Mouse (Mus musculus) embryo, embryonic 11.5 days (tissue): ENCODE data around the gene Ubfd1.
A peak's percentile ranks its signal among the peaks of the same experiment; 100 is the strongest.

Experiments
- DNase-seq: peaks from one replicate; pipeline ENCODE4 v3.0.0-alpha.2; 2012; ENCODE audit warnings: low read depth, low spot score

Gene Ubfd1

GRCm38 (mm10) chr7:122066945-122067516, at the start of gene Ubfd1, which contains the start of gene Ears2:
TSS of gene Ubfd1 (plus strand) at chr7:122067175.
TSS of gene Ears2 (minus strand) at chr7:122067263.
- DNase-seq: peak; percentile 95

DNA sequence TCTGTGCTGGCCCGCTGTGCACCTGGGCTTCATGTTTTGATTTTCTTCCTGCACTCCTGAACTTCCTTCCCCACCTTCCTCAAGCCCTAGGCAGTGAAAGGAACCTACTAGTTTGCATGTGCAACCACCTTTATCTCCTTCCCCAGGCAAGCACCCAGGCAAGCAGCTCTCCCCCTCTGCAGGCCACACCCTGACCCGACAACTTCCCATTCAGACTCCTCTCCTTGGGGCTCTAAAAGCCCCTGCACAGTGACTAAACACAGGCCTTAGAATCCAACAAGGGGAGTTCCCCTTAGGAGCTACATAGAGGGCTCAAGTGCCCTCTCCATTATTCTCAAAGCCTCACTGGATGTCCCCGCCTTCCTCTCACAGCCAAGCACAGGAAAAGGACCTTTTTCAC, 48.7 kb upstream of the Ubfd1 start:
- no peak for DNase-seq

GRCm38 (mm10) chr7:122018978-122019377, 48.0 kb upstream of the Ubfd1 start:
- no peak for DNase-seq

- DNase-seq: no peak
Observed at GRCm38 (mm10) chr7:122020273-122020666, 46.7 kb upstream of the Ubfd1 start.

DNA sequence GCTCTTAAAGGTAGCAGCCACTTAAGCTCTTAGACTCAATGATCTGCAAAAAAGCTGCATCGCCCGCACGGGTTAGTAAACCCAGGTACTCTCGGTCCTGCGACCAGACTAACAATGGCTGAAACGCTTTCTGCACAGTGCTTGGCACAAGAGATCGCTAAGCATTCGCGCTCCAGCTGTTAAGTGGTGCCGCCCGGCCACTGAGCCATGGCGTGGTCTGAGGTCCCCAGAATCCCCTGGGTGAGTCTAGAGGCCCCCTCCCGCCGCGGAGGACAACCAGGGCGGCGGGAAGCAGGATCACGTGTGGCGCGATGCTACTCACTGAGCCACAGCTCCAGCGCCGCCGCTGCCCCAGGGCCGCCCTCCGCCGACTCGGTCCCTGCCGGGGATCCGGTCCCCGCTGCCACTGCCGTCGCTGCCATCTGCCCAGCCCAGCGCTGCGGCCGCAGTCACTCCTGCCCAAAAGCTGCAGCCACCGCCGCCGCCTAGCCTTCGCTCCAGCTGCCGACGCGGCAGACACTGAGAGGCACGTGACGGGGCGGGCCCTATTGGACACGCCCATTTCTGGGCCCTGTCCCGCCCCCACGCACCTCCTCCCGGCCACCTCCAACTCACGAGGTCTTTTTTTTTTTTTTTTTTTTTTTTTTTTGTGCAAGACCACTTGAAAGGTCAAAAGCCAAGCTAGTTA, 46.2 kb upstream of the Ubfd1 start, which contains the start of gene Gga2:
Gene Gga2, minus strand, starts transcription at position 556 of the 688 bp plus-strand sequence.
- DNase-seq: peak; percentile 80

DNA sequence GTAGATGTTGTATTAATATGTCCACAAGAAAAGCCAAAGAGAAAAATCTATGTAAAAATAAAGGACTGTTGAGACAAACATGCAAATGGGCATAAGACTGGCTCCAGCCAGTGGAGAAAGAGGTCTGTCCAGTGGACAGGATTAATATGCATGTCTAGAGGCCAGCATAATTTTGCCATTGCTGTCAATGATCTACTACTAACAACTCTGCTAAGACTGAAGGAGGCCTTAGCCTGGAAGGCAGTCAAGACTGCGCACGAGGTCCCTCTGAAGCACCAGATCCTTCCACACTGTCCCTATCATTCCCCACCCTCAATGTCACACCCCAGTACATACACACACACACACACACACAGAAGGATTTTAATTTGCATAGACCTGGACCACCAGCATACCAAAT, 44.8 kb upstream of the Ubfd1 start:
- no peak for DNase-seq

GRCm38 (mm10) chr7:122033371-122033770, 33.6 kb upstream of the Ubfd1 start:
- DNase-seq: no peak

DNA sequence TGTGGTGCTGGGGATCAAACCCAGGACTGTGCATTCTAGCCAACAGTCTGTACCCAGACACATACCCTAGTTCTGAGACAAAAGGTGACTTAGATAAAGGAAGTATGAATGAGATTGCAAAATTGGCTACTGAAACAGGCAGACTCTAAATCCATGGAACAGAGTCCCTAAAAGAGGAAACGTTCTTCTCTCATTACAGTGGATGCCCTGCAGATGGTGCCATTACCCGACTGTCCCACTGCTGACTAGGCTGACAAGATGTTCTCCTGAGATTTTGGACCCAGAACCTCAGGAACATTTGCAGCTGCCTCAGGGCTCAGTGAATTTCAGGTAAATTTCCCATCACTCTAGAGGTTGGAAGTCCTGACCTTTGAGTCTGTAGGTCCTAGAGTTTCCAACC, 32.6 kb upstream of the Ubfd1 start:
- DNase-seq: no peak

- no peak for DNase-seq
Observed at GRCm38 (mm10) chr7:122044106-122044505, 22.9 kb upstream of the Ubfd1 start.

GRCm38 (mm10) chr7:122045181-122045634, 21.8 kb upstream of the Ubfd1 start:
- no peak for DNase-seq

GRCm38 (mm10) chr7:122045711-122046110, 21.3 kb upstream of the Ubfd1 start:
- no peak for DNase-seq

GRCm38 (mm10) chr7:122046813-122047212, 20.2 kb upstream of the Ubfd1 start:
- no peak for DNase-seq

GRCm38 (mm10) chr7:122048191-122048590, 18.8 kb upstream of the Ubfd1 start:
- DNase-seq: no peak

GRCm38 (mm10) chr7:122050834-122051233, 16.1 kb upstream of the Ubfd1 start:
- no peak for DNase-seq

DNA sequence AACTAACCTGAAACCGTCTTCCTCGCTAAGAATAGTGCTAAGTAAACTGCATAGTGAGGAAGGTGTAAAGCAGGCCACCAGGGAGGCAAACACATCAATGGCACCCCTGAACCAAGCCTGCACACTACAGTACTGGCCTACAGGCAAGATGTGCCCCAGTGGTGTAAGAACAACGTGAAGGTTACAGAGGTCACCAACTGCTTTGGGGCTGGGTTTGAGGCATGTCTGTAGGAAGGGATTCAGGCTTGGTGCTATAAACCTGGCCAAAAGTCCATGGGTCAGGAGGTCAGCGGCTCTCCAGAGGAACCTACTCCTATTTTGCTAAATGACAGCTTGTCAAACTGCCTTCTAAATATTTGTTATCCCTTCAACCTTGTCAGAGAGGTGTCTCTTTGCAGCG, 10.3 kb upstream of the Ubfd1 start:
- no peak for DNase-seq

- no peak for DNase-seq
Observed at GRCm38 (mm10) chr7:122065656-122066055, 1.3 kb upstream of the Ubfd1 start.

- DNase-seq: no peak
Observed at GRCm38 (mm10) chr7:122066102-122066944, 652 bp upstream of the Ubfd1 start.

DNA sequence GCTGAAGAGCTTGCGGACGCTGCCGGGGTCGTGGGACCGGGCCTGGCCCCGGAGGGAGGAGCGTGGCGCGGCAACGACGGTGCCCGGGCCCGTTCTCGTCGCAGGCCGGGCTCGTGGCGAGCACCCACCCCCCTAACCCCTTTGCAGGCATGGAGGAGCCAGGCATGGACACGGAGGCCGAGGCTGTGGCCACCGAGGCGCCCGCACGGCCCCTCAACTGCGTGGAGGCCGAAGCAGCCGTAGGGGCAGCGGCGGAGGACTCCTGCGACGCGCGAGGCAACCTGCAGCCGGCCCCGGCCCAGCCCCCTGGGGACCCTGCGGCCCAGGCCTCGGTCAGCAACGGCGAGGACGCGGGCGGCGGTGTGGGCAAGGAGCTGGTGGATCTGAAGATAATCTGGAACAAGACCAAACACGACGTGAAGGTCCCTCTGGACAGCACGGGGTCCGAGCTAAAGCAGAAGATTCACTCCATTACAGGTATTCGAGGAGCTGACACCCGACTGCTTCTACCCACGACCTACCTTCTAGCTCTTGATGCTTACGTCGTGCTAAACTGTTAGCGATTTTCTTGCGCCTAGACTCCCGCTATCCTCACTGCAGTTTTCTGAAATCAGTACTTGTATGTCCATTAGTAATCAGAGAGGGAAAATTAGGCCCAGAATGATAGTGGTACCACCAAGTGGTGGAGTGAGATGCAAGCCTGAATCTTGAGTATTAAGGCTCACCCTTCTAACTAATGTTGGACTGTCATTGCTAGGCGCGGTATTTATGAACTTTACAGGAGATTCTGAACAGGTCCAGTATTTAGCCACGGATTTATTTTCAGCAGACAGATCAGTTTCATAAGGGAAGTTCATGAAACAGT, 774 bp downstream of the Ubfd1 start:
- no peak for DNase-seq

DNA sequence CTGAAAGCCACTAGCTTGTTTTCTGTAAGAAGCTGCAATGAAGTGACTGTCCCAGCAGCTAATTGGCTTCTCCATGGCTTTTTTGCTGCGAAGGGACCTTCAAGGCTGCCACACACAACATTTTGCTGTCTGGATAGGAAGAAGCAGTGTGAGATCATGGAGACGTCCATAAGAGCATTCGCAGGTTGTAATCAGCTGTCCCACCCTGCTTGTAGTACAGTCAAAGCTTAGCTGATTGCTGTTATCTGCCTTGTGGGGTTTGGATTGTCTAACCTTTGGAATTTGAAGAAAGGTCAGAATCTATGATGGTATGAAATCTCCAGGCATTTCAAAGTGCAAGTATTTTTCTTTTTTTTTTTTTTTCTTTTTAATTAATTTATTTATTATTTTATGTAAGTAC, 7.4 kb downstream of the Ubfd1 start:
- no peak for DNase-seq

GRCm38 (mm10) chr7:122079798-122080554, 13.0 kb downstream of the Ubfd1 start:
- no peak for DNase-seq

- DNase-seq: no peak
Observed at GRCm38 (mm10) chr7:122081071-122081470, 14.1 kb downstream of the Ubfd1 start.
